Mouse (Mus musculus) intestine, embryonic 14.5 days (tissue): ENCODE data around the gene F830045P16Rik. TPM values are rescaled to one million over a fixed set of nuclear protein-coding genes. Genes with fewer than 3 reads are reported as not detected.
A peak's percentile ranks its signal among the peaks of the same experiment; 100 is the strongest.

ENCODE experiments used
- ATAC-seq: fragments of 200-750 bp; cut with Nextera tagmentation; replicated peaks from 2 replicates; pipeline ENCODE4 v1.8.0; 2017; ENCODE audit warnings: low read depth, moderate number of reproducible peaks, moderate TSS enrichment, moderate library complexity; ENCODE audit not compliant: low FRiP score, low TSS enrichment
- DNase-seq: peaks from one replicate; pipeline ENCODE4 v3.0.0-alpha.2; 2018; ENCODE audit warnings: low spot score
- H3K27ac ChIP-seq: fragments of 300-500 bp; sonication (generic); 2 replicates; pipeline ENCODE4 v1.5.1; 2014; ENCODE audit warnings: low read depth, mild to moderate bottlenecking, control low read depth
- H3K27me3 ChIP-seq: fragments of 300-500 bp; sonication (generic); replicated peaks from 2 replicates; pipeline ENCODE4 v1.6.1; 2014; ENCODE audit warnings: low read length, control low read depth; ENCODE audit not compliant: control insufficient read depth, insufficient read depth
- H3K36me3 ChIP-seq: fragments of 300-500 bp; sonication (generic); 2 replicates; pipeline ENCODE4 v1.6.1; 2014; ENCODE audit warnings: low read length, control low read depth; ENCODE audit not compliant: control insufficient read depth, insufficient read depth
- H3K4me1 ChIP-seq: fragments of 300-500 bp; sonication (generic); replicated peaks from 2 replicates; pipeline ENCODE4 v1.6.1; 2014; ENCODE audit warnings: low read length, control low read depth, mixed read lengths; ENCODE audit not compliant: control insufficient read depth, insufficient read depth
- H3K4me2 ChIP-seq: fragments of 300-500 bp; sonication (generic); 2 replicates; pipeline ENCODE4 v1.6.1; 2014; ENCODE audit warnings: low read length
- H3K4me3 ChIP-seq: fragments of 300-500 bp; sonication (generic); 2 replicates; pipeline ENCODE4 v1.5.1; 2014; ENCODE audit warnings: low read depth, low read length, control low read depth, mixed read lengths
- H3K9ac ChIP-seq: fragments of 300-500 bp; sonication (generic); 2 replicates; pipeline ENCODE4 v1.6.1; 2014; ENCODE audit warnings: mild to moderate bottlenecking, low read length
- H3K9me3 ChIP-seq: fragments of 300-500 bp; sonication (generic); 2 replicates; pipeline ENCODE4 v1.6.1; 2016; ENCODE audit warnings: low read length, control low read depth; ENCODE audit not compliant: control insufficient read depth
- WGBS: fragments of 180-500 bp; shearing (Covaris S2); extraction: QIAGEN DNeasy Blood & Tissue Kit; methylation state at CpG from one replicate; pipeline ENCODE4 v1.1.7; 2014; 5-methylcytosine and 5-hydroxymethylcytosine counted together
- polyA plus RNA-seq: library from polyadenylated mRNA; unstranded; fragments of >200 nt; fragmentation: Nextera tagmentation; extraction: Ambion mirVana; gene quantifications from 2 replicates; pipeline ENCODE4 v1.2.1, GENCODE M21; 2014

F830045P16Rik gene
- polyA plus RNA-seq, 1 experiment from 2014 or later, result not detected

- WGBS, result 76% methylated on average over 6 of the region's 6 CpGs
- DNase-seq, result no peak
These were observed 19.7 kb upstream of the F830045P16Rik start for GRCm38 (mm10) chr2:129556081-129556480.

GRCm38 (mm10) chr2:129550781-129551180 is 14.4 kb upstream of the F830045P16Rik start:
- ATAC-seq, result no peak
- Histone ChIP-seq H3K4me3 (no peak overlapping the region), H3K4me1 (no peaks in the 10 kb centered on the region), H3K4me2 (no peak overlapping the region), H3K27ac (no peak overlapping the region), H3K9me3 (no peaks in the 10 kb centered on the region), H3K27me3 (no peaks in the 10 kb centered on the region), H3K36me3 (no peaks in the 10 kb centered on the region), H3K9ac (no peak overlapping the region)
- WGBS, result 64% methylated on average over 2 of the region's 2 CpGs
- DNase-seq, result no peak

More at GRCm38 (mm10) chr2:129556081-129556480, 19.7 kb upstream of the F830045P16Rik start:
- no peak for ATAC-seq
- no peaks in the 10 kb centered on the region for H3K9me3 ChIP-seq
- no peaks in the 10 kb centered on the region for H3K4me1 ChIP-seq
- H3K4me3 ChIP-seq, result no peak overlapping the region
- H3K9ac ChIP-seq, result no peak overlapping the region
- no peak overlapping the region for H3K4me2 ChIP-seq
- H3K27ac ChIP-seq, result no peak overlapping the region
- H3K36me3 ChIP-seq, result no peaks in the 10 kb centered on the region
- H3K27me3 ChIP-seq, result no peaks in the 10 kb centered on the region

- Histone ChIP-seq H3K9me3 (no peaks in the 10 kb centered on the region), H3K27me3 (no peaks in the 10 kb centered on the region), H3K36me3 (no peaks in the 10 kb centered on the region), H3K4me3 (no peak overlapping the region), H3K4me2 (no peak overlapping the region), H3K4me1 (no peaks in the 10 kb centered on the region), H3K9ac (no peak overlapping the region), H3K27ac (no peak overlapping the region)
- ATAC-seq, result no peak
- DNase-seq, result no peak
- 42% methylated on average over 9 of the region's 9 CpGs for WGBS
These were observed 13.2 kb upstream of the F830045P16Rik start for GRCm38 (mm10) chr2:129549537-129550135.

GRCm38 (mm10) chr2:129546772-129547171 is 10.4 kb upstream of the F830045P16Rik start:
- ATAC-seq (no peak), DNase-seq (no peak)
- Histone ChIP-seq H3K27me3 (no peaks in the 10 kb centered on the region), H3K4me3 (no peak overlapping the region), H3K9ac (no peak overlapping the region), H3K4me1 (no peaks in the 10 kb centered on the region), H3K27ac (no peak overlapping the region), H3K36me3 (no peaks in the 10 kb centered on the region), H3K4me2 (no peak overlapping the region), H3K9me3 (no peaks in the 10 kb centered on the region)
- 39% methylated on average over 3 of the region's 3 CpGs for WGBS

GRCm38 (mm10) chr2:129545596-129545995 is 9.2 kb upstream of the F830045P16Rik start:
- Histone ChIP-seq H3K4me1 (no peaks in the 10 kb centered on the region), H3K4me2 (no peak overlapping the region), H3K9me3 (no peaks in the 10 kb centered on the region), H3K27me3 (no peaks in the 10 kb centered on the region), H3K4me3 (no peak overlapping the region), H3K9ac (no peak overlapping the region), H3K27ac (no peak overlapping the region), H3K36me3 (no peaks in the 10 kb centered on the region)
- DNase-seq (no peak), ATAC-seq (no peak)
- WGBS, result 74% methylated on average over 7 of the region's 7 CpGs

DNA sequence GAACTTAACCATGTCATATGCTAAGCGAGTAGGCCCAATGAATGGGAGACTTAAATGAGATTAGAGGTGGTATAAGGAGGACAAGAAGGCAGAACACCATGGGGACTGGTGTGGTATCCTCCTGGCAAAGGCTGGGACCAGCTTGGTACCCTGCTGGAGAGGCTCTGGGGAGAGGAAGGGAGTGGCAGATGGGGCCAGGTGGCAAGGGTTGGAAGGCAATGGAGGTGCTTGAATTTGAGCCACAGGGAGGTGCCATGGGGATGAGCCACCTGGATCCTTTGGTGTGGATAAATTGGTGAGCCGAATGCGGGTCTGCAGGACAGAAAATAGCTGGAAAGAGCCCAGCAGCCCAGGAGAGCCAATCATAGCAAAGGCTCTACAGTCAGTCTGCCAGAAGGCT is 8.5 kb upstream of the F830045P16Rik start:
- no peak for ATAC-seq
- no peaks in the 10 kb centered on the region for H3K4me1 ChIP-seq
- WGBS, result 83% methylated on average over 3 of the region's 3 CpGs
- H3K9ac ChIP-seq, result no peak overlapping the region
- no peaks in the 10 kb centered on the region for H3K9me3 ChIP-seq
- H3K4me3 ChIP-seq, result no peak overlapping the region
- no peak overlapping the region for H3K27ac ChIP-seq
- no peak for DNase-seq
- no peaks in the 10 kb centered on the region for H3K36me3 ChIP-seq
- H3K27me3 ChIP-seq, result no peaks in the 10 kb centered on the region
- H3K4me2 ChIP-seq, result no peak overlapping the region

DNA sequence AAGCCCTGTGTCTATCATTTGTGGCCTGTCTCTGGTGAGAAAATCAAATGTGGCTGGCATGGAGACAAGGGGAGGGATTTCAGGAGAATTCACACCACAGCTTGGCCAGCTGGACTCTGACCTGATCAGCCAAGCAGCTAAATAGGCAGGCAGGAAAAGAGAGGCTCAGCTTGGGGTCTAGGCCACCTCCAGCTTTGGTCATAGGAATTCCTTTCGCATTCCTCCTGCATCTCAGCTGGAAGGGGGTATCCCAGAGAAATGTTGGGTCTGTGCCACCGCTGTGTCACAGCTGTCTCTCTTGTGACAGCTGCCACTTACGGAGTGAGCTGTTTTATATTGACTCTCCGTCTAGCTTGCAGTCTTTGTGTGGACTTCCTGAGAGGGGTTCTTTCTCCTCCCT is 8.0 kb upstream of the F830045P16Rik start:
- Histone ChIP-seq H3K27ac (no peak overlapping the region), H3K27me3 (no peaks in the 10 kb centered on the region), H3K9ac (no peak overlapping the region), H3K9me3 (no peaks in the 10 kb centered on the region), H3K36me3 (no peaks in the 10 kb centered on the region), H3K4me2 (no peak overlapping the region), H3K4me3 (no peak overlapping the region), H3K4me1 (no peaks in the 10 kb centered on the region)
- WGBS, result 58% methylated on average over 4 of the region's 4 CpGs
- no peak for DNase-seq
- ATAC-seq, result no peak

DNA sequence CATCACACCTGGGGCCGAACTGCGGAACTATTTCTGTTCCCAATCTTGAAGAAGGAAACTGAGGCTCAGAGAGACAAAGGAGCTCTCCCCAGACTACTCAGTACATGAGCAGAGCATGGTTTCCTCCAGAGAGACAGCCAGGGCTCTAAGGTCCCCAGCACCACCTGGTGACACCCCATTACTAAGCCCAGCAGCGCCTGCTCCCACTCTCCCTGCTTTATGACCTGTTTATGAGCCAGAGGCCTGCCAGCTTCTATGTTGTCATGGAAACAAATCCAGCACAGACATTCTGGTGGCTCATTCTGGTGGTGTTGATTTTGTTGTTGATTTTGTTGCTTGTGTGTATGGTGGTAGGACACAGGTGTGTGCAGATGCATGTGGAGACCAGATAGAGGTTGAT is 3.6 kb upstream of the F830045P16Rik start:
- H3K4me3 ChIP-seq, result no peak overlapping the region
- no peaks in the 10 kb centered on the region for H3K27me3 ChIP-seq
- no peaks in the 10 kb centered on the region for H3K4me1 ChIP-seq
- H3K4me2 ChIP-seq, result no peak overlapping the region
- DNase-seq, result no peak
- H3K36me3 ChIP-seq, result no peaks in the 10 kb centered on the region
- WGBS, result 64% methylated on average over 3 of the region's 3 CpGs
- no peak overlapping the region for H3K9ac ChIP-seq
- no peaks in the 10 kb centered on the region for H3K9me3 ChIP-seq
- 0 out of 2 replicates have a peak, but pooled peaks have one; percentile 44 for ATAC-seq
- no peak overlapping the region for H3K27ac ChIP-seq

DNA sequence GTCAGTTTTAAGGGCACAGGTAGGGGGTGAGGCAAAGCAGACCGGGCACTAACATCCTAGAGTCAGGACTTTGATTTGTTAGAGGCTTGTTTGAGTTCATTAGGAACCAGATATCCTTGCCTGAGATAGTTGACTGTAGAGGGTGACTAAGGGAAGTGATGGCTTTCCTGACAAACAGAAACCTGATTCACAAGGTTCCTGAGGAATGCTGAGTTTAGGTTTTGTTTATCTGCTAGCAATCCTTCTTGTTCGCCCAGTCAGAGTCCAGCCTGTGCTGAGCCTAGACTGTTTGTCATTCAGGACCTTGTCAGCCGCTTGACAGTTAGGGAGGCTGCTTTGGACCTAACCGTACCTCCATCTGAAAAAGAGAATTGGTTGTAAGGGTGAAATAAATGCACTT is 2.8 kb upstream of the F830045P16Rik start:
- H3K9ac ChIP-seq, result no peak overlapping the region
- no peaks in the 10 kb centered on the region for H3K9me3 ChIP-seq
- ATAC-seq (peak; percentile 22; the same call in 1 of the 2 replicates), DNase-seq (no peak)
- no peaks in the 10 kb centered on the region for H3K36me3 ChIP-seq
- WGBS, result 16% methylated on average over 4 of the region's 4 CpGs
- H3K4me2 ChIP-seq, result no peak overlapping the region
- H3K27me3 ChIP-seq, result no peaks in the 10 kb centered on the region
- H3K27ac ChIP-seq, result no peak overlapping the region
- H3K4me1 ChIP-seq, result no peaks in the 10 kb centered on the region
- H3K4me3 ChIP-seq, result no peak overlapping the region
